Mouse (Mus musculus) midbrain, embryonic 15.5 days (tissue): Measurements from ENCODE around the gene Zbtb34. TPM values are rescaled to one million over a fixed set of nuclear protein-coding genes. Genes with fewer than 3 reads are reported as not detected.

Experiments used
- ATAC-seq: fragments of 200-750 bp; cut with Nextera tagmentation; replicated peaks from 2 replicates; pipeline ENCODE4 v1.8.0; 2017; ENCODE audit warnings: moderate TSS enrichment
- H3K27ac ChIP-seq: fragments of 300-500 bp; sonication (generic); 2 replicates; pipeline ENCODE4 v1.5.1; 2015; ENCODE audit warnings: mild to moderate bottlenecking, inconsistent platforms
- H3K27me3 ChIP-seq: fragments of 300-500 bp; sonication (generic); replicated peaks from 2 replicates; pipeline ENCODE4 v1.6.1; 2015; ENCODE audit warnings: inconsistent platforms
- H3K36me3 ChIP-seq: fragments of 300-500 bp; sonication (generic); replicated peaks from 2 replicates; pipeline ENCODE4 v1.6.1; 2015; ENCODE audit warnings: inconsistent platforms
- H3K4me1 ChIP-seq: fragments of 300-500 bp; sonication (generic); 2 replicates; pipeline ENCODE4 v1.6.1; 2015; ENCODE audit warnings: inconsistent platforms
- H3K4me2 ChIP-seq: fragments of 300-500 bp; sonication (generic); 2 replicates; pipeline ENCODE4 v1.6.1; 2015; ENCODE audit warnings: inconsistent platforms, mild to moderate bottlenecking, moderate library complexity
- H3K4me3 ChIP-seq: fragments of 300-500 bp; sonication (generic); 2 replicates; pipeline ENCODE4 v1.5.1; 2015; ENCODE audit warnings: mild to moderate bottlenecking, inconsistent platforms
- H3K9ac ChIP-seq: fragments of 300-500 bp; sonication (generic); 2 replicates; pipeline ENCODE4 v1.6.1; 2015; ENCODE audit warnings: mild to moderate bottlenecking, inconsistent platforms
- H3K9me3 ChIP-seq: fragments of 300-500 bp; sonication (generic); 2 replicates; pipeline ENCODE4 v1.6.1; 2016; ENCODE audit warnings: inconsistent platforms
- WGBS: fragments of 180-500 bp; shearing (Covaris S2); methylation state at CpG from one replicate; pipeline ENCODE4 v1.1.7; 2015; ENCODE audit warnings: mixed read lengths; 5-methylcytosine and 5-hydroxymethylcytosine counted together
- microRNA-seq: library from miRNA; unstranded; fragments of <30 nt; microRNA quantifications from one replicate; pipeline ENCODE4, GENCODE M21; 2016
- polyA plus RNA-seq: library from polyadenylated mRNA; unstranded; fragments of >200 nt; fragmentation: Nextera tagmentation; extraction: Ambion mirVana; gene quantifications from 2 replicates; pipeline ENCODE4 v1.2.1, GENCODE M21; 2015

The Zbtb34 gene
- polyA plus RNA-seq, 1 experiment from 2014 or later, result 8.7 TPM

- H3K27me3 ChIP-seq, result no peaks in the 10 kb centered on the region
- no peaks in the 10 kb centered on the region for H3K9me3 ChIP-seq
- H3K4me1 ChIP-seq, result peaks cover 10% of the 10 kb centered on the region
- H3K27ac ChIP-seq, result no peak overlapping the region
- WGBS, result 93% methylated on average over 8 of the region's 8 CpGs
- H3K9ac ChIP-seq, result no peak overlapping the region
- no peak overlapping the region for H3K4me2 ChIP-seq
- no peak overlapping the region for H3K4me3 ChIP-seq
- 0 out of 2 replicates have a peak, but pooled peaks cover 4% of the 10 kb centered on the region for H3K36me3 ChIP-seq
- ATAC-seq, result no peak
Observed at GRCm38 (mm10) chr2:33359184-33359583, 71.9 kb downstream of the Zbtb34 start.

GRCm38 (mm10) chr2:33357250-33357838, 73.8 kb downstream of the Zbtb34 start:
- Histone ChIP-seq H3K27ac (no peak overlapping the region), H3K4me3 (no peak overlapping the region), H3K36me3 (no peaks in the 10 kb centered on the region), H3K9me3 (no peaks in the 10 kb centered on the region), H3K9ac (no peak overlapping the region), H3K4me1 (peaks cover 15% of the 10 kb centered on the region), H3K4me2 (no peak overlapping the region), H3K27me3 (no peaks in the 10 kb centered on the region)
- ATAC-seq, result no peak
- 86% methylated on average over 7 of the region's 7 CpGs for WGBS

Small RNAs within 50 kb of the gene (microRNA-seq; reads per million reads assigned to microRNA genes)
- not detected for gene Gm25998

Other genes with a start within 250 kb of the Zbtb34 start
- 16.2 and 19.3 TPM in 2 replicates for gene Angptl2, start 215.3 kb downstream of the Zbtb34 start, polyA plus RNA-seq
- gene Ralgps1, start 59.8 kb downstream of the Zbtb34 start, polyA plus RNA-seq, result 47.6 and 53.1 TPM in 2 replicates
- gene Zbtb43, start 37.2 kb upstream of the Zbtb34 start, polyA plus RNA-seq, result 25.2 and 28.4 TPM in 2 replicates
- 1.5 and 1.7 TPM in 2 replicates for gene Lmx1b, start 209.2 kb upstream of the Zbtb34 start, polyA plus RNA-seq